Mouse (Mus musculus) ES-E14 (cell line): ENCODE data around the gene Tradd. TPM values are rescaled to one million over a fixed set of nuclear protein-coding genes. Genes with fewer than 3 reads are reported as not detected.

Experiments used
- DNase-seq: peaks from one replicate; pipeline ENCODE4 v3.0.0-alpha.2; 2013; ENCODE audit warnings: low read depth, low spot score
- H3K27ac ChIP-seq: 2 replicates; pipeline ENCODE4 v1.5.1; 2012; ENCODE audit warnings: low read depth, mild to moderate bottlenecking, low read length, moderate library complexity, mixed read lengths; ENCODE audit not compliant: poor library complexity, insufficient read depth, severe bottlenecking
- H3K36me3 ChIP-seq: 2 replicates; pipeline ENCODE4 v1.6.1; 2012; ENCODE audit warnings: mild to moderate bottlenecking, low read length, moderate library complexity, mixed read lengths; ENCODE audit not compliant: control insufficient read depth, poor library complexity, insufficient read depth, severe bottlenecking
- H3K4me1 ChIP-seq, 2 experiments: fragments of 150-350 bp in 1 of 2; sonication (generic) in 1 of 2; 2 replicates each; pipeline ENCODE4 v1.6.1; 2012; ENCODE audit warnings: low read length in 2 of 2, mild to moderate bottlenecking in 1 of 2, mixed read lengths in 1 of 2; ENCODE audit not compliant: control insufficient read depth in 2 of 2, insufficient read depth in 2 of 2, poor library complexity in 1 of 2
- H3K4me3 ChIP-seq, 2 experiments: fragments of 150-350 bp in 1 of 2; sonication (generic) in 1 of 2; 2 replicates each; pipeline ENCODE4 v1.5.1; 2012; ENCODE audit warnings: low read length in 2 of 2, low read depth in 1 of 2, mild to moderate bottlenecking in 1 of 2, mixed read lengths in 1 of 2; ENCODE audit not compliant: insufficient read depth in 1 of 2, poor library complexity in 1 of 2, severe bottlenecking in 1 of 2
- H3K9ac ChIP-seq: 2 replicates; pipeline ENCODE4 v1.6.1; 2012; ENCODE audit warnings: low read depth, mild to moderate bottlenecking, low read length, mixed read lengths; ENCODE audit not compliant: poor library complexity, insufficient read depth, severe bottlenecking
- H3K9me3 ChIP-seq: fragments of 150-350 bp; sonication (generic); 2 replicates; pipeline ENCODE4 v1.6.1; 2012; ENCODE audit warnings: low read depth, mild to moderate bottlenecking, low read length; ENCODE audit not compliant: control insufficient read depth, insufficient read depth
- CHD2 ChIP-seq: IDR thresholded peaks from 2 replicates; pipeline ENCODE4 v1.6.1; 2014; ENCODE audit warnings: mild to moderate bottlenecking, low read depth, low read length, inconsistent platforms
- HCFC1 ChIP-seq: IDR thresholded peaks from 2 replicates; pipeline ENCODE4 v1.6.1; 2012; ENCODE audit warnings: low read length, inconsistent platforms, borderline replicate concordance; ENCODE audit not compliant: insufficient read depth
- MAFK ChIP-seq: IDR thresholded peaks from 2 replicates; pipeline ENCODE4 v1.6.1; 2014; ENCODE audit warnings: mild to moderate bottlenecking, low read depth, low read length, inconsistent platforms; ENCODE audit not compliant: insufficient read depth
- ZC3H11A ChIP-seq: IDR thresholded peaks from 2 replicates; pipeline ENCODE4 v1.6.1; 2012; ENCODE audit warnings: low read depth, mild to moderate bottlenecking, inconsistent platforms, low read length, borderline replicate concordance
- ZNF384 ChIP-seq: IDR thresholded peaks from 2 replicates; pipeline ENCODE4 v1.6.1; 2012; ENCODE audit warnings: low read depth, low read length, inconsistent platforms
- in situ Hi-C, 2 experiments: fragments of 600-800 bp; cut with MboI; formaldehyde crosslinking; loops; one replicate each; pipeline ENCODE4 v1.15.1; 2025; ENCODE audit warnings: low sequenced_read_pairs in 2 of 2, inconsistent platforms in 1 of 2; ENCODE audit not compliant: unreplicated experiment in 2 of 2
- total RNA-seq: library from RNA; depleted of rRNA; stranded (reverse); fragments of 300-350 nt; gene quantifications from 2 replicates; pipeline ENCODE4 v1.2.3, GENCODE M21; 2012

Tradd gene
- total RNA-seq, 1 experiment = 7.6 TPM

- Histone ChIP-seq H3K4me1 (peaks cover 0 to 3% of the 10 kb centered on the region in 2 experiments; a peak in 2 of 4 replicates), H3K4me3 (no peak overlapping the region), H3K9ac (no peak overlapping the region), H3K9me3 (no peaks in the 10 kb centered on the region), H3K36me3 (peaks cover 20% of the 10 kb centered on the region; the same call in 1 of the 2 replicates), H3K27ac (no peak overlapping the region)
- no peak for TF ChIP-seq MAFK
- no peak for TF ChIP-seq ZC3H11A
- TF ChIP-seq HCFC1 = no peak
- no peak for TF ChIP-seq ZNF384
- TF ChIP-seq CHD2 = no peak
- no peak for DNase-seq
- in situ Hi-C loops = no loop called here
These were observed 45.7 kb upstream of the Tradd start for GRCm38 (mm10) chr8:105310118-105310517.

- Histone ChIP-seq H3K36me3 (peaks cover 26% of the 10 kb centered on the region), H3K4me3 (no peak overlapping the region), H3K9me3 (no peaks in the 10 kb centered on the region), H3K4me1 (peaks cover 0 to 10% of the 10 kb centered on the region in 2 experiments; a peak in 2 of 4 replicates), H3K27ac (no peak overlapping the region), H3K9ac (no peak overlapping the region)
- TF ChIP-seq ZC3H11A (no peak), HCFC1 (no peak), ZNF384 (no peak), CHD2 (no peak), MAFK (no peak)
- in situ Hi-C loops = no loop called here
- DNase-seq = no peak
These were observed 44.9 kb upstream of the Tradd start for GRCm38 (mm10) chr8:105309142-105309847.

GRCm38 (mm10) chr8:105308428-105308827 lies 44.0 kb upstream of the Tradd start:
- no peak for TF ChIP-seq MAFK
- TF ChIP-seq ZNF384 = no peak
- TF ChIP-seq HCFC1 = no peak
- no peak for TF ChIP-seq ZC3H11A
- no peak for TF ChIP-seq CHD2

GRCm38 (mm10) chr8:105307670-105308069 lies 43.3 kb upstream of the Tradd start:
- in situ Hi-C loops = no loop called here
- H3K4me3 ChIP-seq = no peak overlapping the region
- H3K4me1 ChIP-seq = peaks cover 0 to 15% of the 10 kb centered on the region in 2 experiments; a peak in 2 of 4 replicates
- H3K27ac ChIP-seq = no peak overlapping the region
- DNase-seq = no peak
- no peak overlapping the region for H3K9ac ChIP-seq
- no peak for TF ChIP-seq ZC3H11A
- TF ChIP-seq HCFC1 = no peak
- no peak for TF ChIP-seq CHD2
- no peak for TF ChIP-seq MAFK
- TF ChIP-seq ZNF384 = no peak
- peaks cover 38% of the 10 kb centered on the region for H3K36me3 ChIP-seq
- no peaks in the 10 kb centered on the region for H3K9me3 ChIP-seq

More at GRCm38 (mm10) chr8:105308428-105308827, 44.0 kb upstream of the Tradd start:
- in situ Hi-C loops = no loop called here
- Histone ChIP-seq H3K36me3 (peaks cover 35% of the 10 kb centered on the region), H3K27ac (no peak overlapping the region), H3K4me3 (no peak overlapping the region), H3K4me1 (peaks cover 0 to 15% of the 10 kb centered on the region in 2 experiments; a peak in 2 of 4 replicates), H3K9ac (no peak overlapping the region), H3K9me3 (no peaks in the 10 kb centered on the region)
- DNase-seq = no peak
